Mouse (Mus musculus) small intestine, adult 2 months (tissue): ENCODE measurements around the gene Hacd4. TPM values are rescaled to one million over a fixed set of nuclear protein-coding genes. Genes with fewer than 3 reads are reported as not detected.

ENCODE experiments used
- H3K27ac ChIP-seq: fragments of 200-500 bp; 2 replicates; pipeline ENCODE4 v1.5.1; 2012; ENCODE audit warnings: low read depth, low read length, control low read depth, inconsistent platforms; ENCODE audit not compliant: insufficient read depth
- H3K27me3 ChIP-seq: fragments of 200-500 bp; 2 replicates; pipeline ENCODE4 v1.6.1; 2012; ENCODE audit warnings: mild to moderate bottlenecking, moderate library complexity, low read length, inconsistent platforms; ENCODE audit not compliant: control insufficient read depth, insufficient read depth
- H3K36me3 ChIP-seq: fragments of 200-500 bp; 2 replicates; pipeline ENCODE4 v1.6.1; 2012; ENCODE audit warnings: mild to moderate bottlenecking, low read length, control low read depth, inconsistent platforms; ENCODE audit not compliant: control insufficient read depth, insufficient read depth
- H3K4me1 ChIP-seq: fragments of 200-500 bp; 2 replicates; pipeline ENCODE4 v1.6.1; 2012; ENCODE audit warnings: low read length, inconsistent platforms, mixed read lengths; ENCODE audit not compliant: control insufficient read depth, insufficient read depth, insufficient read length
- H3K4me3 ChIP-seq: fragments of 200-500 bp; 2 replicates; pipeline ENCODE4 v1.5.1; 2012; ENCODE audit warnings: low read depth, mild to moderate bottlenecking, control low read depth, inconsistent platforms, low read length, moderate library complexity
- CTCF ChIP-seq: fragments of 200-500 bp; IDR thresholded peaks from 2 replicates; pipeline ENCODE4 v1.5.1; 2012; ENCODE audit warnings: low read depth, mild to moderate bottlenecking, control low read depth, inconsistent platforms, low read length, moderate library complexity, mixed read lengths; ENCODE audit not compliant: insufficient replicate concordance, insufficient read length; ENCODE audit errors: extremely low read depth
- POLR2A ChIP-seq: fragments of 200-500 bp; IDR thresholded peaks from 2 replicates; pipeline ENCODE4 v1.6.1; 2012; ENCODE audit warnings: low read depth, mild to moderate bottlenecking, control low read depth, inconsistent platforms, low read length, moderate library complexity
- WGBS: fragments of 180-500 bp; shearing (Covaris S2); methylation state at CpG from one replicate; pipeline ENCODE4 v1.1.7; 2018; 5-methylcytosine and 5-hydroxymethylcytosine counted together
- polyA plus RNA-seq: library from polyadenylated mRNA; depleted of rRNA; stranded (reverse); fragments of >200 nt; gene quantifications from 2 replicates; pipeline ENCODE4 v1.2.3, GENCODE M21; 2012

The Hacd4 gene
- polyA plus RNA-seq, 1 experiment: 0.41 TPM

GRCm38 (mm10) chr4:88450087-88450765 is 11.5 kb upstream of the Hacd4 start:
- no peak for TF ChIP-seq CTCF
- no peak for TF ChIP-seq POLR2A
- 81% methylated on average over 1 of the region's 1 CpGs for WGBS

GRCm38 (mm10) chr4:88448976-88449375 is 10.2 kb upstream of the Hacd4 start:
- Histone ChIP-seq H3K27me3 (no peaks in the 10 kb centered on the region), H3K4me1 (no peaks in the 10 kb centered on the region), H3K4me3 (no peak overlapping the region), H3K27ac (no peak overlapping the region), H3K36me3 (no peaks in the 10 kb centered on the region)
- WGBS: 68% methylated on average over 2 of the region's 2 CpGs
- TF ChIP-seq CTCF (no peak), POLR2A (no peak)

More at GRCm38 (mm10) chr4:88450087-88450765, 11.5 kb upstream of the Hacd4 start:
- no peaks in the 10 kb centered on the region for H3K27me3 ChIP-seq
- H3K4me1 ChIP-seq: no peaks in the 10 kb centered on the region
- no peak overlapping the region for H3K27ac ChIP-seq
- no peak overlapping the region for H3K4me3 ChIP-seq
- no peaks in the 10 kb centered on the region for H3K36me3 ChIP-seq

GRCm38 (mm10) chr4:88440814-88441213 is 2.1 kb upstream of the Hacd4 start:
- 82% methylated on average over 7 of the region's 7 CpGs for WGBS
- no peaks in the 10 kb centered on the region for H3K36me3 ChIP-seq
- no peak overlapping the region for H3K27ac ChIP-seq
- H3K4me3 ChIP-seq: no peak overlapping the region
- H3K27me3 ChIP-seq: no peaks in the 10 kb centered on the region
- H3K4me1 ChIP-seq: peaks cover 6% of the 10 kb centered on the region; the same call in 1 of the 2 replicates
- no peak for TF ChIP-seq CTCF
- no peak for TF ChIP-seq POLR2A

- Histone ChIP-seq H3K27me3 (no peaks in the 10 kb centered on the region), H3K4me3 (0 out of 2 replicates have a peak overlapping the region, but pooled peaks have one; percentile 16), H3K4me1 (peaks cover 6% of the 10 kb centered on the region; the same call in 1 of the 2 replicates), H3K36me3 (no peaks in the 10 kb centered on the region), H3K27ac (peak overlapping the region; percentile 51)
- WGBS: 72% methylated on average over 6 of the region's 6 CpGs
- TF ChIP-seq CTCF (no peak), POLR2A (no peak)
Observed at GRCm38 (mm10) chr4:88439669-88440123, 968 bp upstream of the Hacd4 start.

- 15% methylated on average over 4 of the region's 4 CpGs for WGBS
- TF ChIP-seq POLR2A: no peak
- TF ChIP-seq CTCF: no peak
- H3K4me1 ChIP-seq: peaks cover 6% of the 10 kb centered on the region; the same call in 1 of the 2 replicates
- H3K36me3 ChIP-seq: no peaks in the 10 kb centered on the region
- H3K27ac ChIP-seq: no peak overlapping the region
- H3K4me3 ChIP-seq: peak overlapping the region; percentile 64; the same call in 1 of the 2 replicates
- H3K27me3 ChIP-seq: no peaks in the 10 kb centered on the region
Observed at GRCm38 (mm10) chr4:88438990-88439329, 232 bp upstream of the Hacd4 start.

GRCm38 (mm10) chr4:88437917-88438316 is 811 bp downstream of the Hacd4 start:
- H3K27ac ChIP-seq: no peak overlapping the region; the same call in 1 of the 2 replicates
- WGBS: 12% methylated on average over 2 of the region's 2 CpGs
- TF ChIP-seq POLR2A (no peak), CTCF (no peak)
- H3K4me3 ChIP-seq: no peak overlapping the region
- no peaks in the 10 kb centered on the region for H3K27me3 ChIP-seq
- no peaks in the 10 kb centered on the region for H3K36me3 ChIP-seq
- H3K4me1 ChIP-seq: peaks cover 6% of the 10 kb centered on the region; the same call in 1 of the 2 replicates

GRCm38 (mm10) chr4:88437166-88437565 is 1.6 kb downstream of the Hacd4 start:
- Histone ChIP-seq H3K4me1 (peaks cover 6% of the 10 kb centered on the region; the same call in 1 of the 2 replicates), H3K27me3 (no peaks in the 10 kb centered on the region), H3K36me3 (no peaks in the 10 kb centered on the region), H3K27ac (no peak overlapping the region), H3K4me3 (no peak overlapping the region)
- 71% methylated on average over 3 of the region's 3 CpGs for WGBS
- TF ChIP-seq POLR2A (no peak), CTCF (no peak)
